Mouse (Mus musculus) cerebellum, adult 2 months (tissue): ENCODE results near the gene Mgat3.

Experiments
- CTCF ChIP-seq: fragments of 200-500 bp; IDR thresholded peaks from 2 replicates; pipeline ENCODE4 v1.5.1; 2011; ENCODE audit warnings: low read depth, mild to moderate bottlenecking, control low read depth, low read length, moderate library complexity, borderline replicate concordance; ENCODE audit not compliant: insufficient read depth
- POLR2A ChIP-seq: fragments of 200-500 bp; IDR thresholded peaks from 2 replicates; pipeline ENCODE4 v1.6.1; 2011; ENCODE audit warnings: low read length, control low read depth, borderline replicate concordance; ENCODE audit not compliant: insufficient read depth

DNA sequence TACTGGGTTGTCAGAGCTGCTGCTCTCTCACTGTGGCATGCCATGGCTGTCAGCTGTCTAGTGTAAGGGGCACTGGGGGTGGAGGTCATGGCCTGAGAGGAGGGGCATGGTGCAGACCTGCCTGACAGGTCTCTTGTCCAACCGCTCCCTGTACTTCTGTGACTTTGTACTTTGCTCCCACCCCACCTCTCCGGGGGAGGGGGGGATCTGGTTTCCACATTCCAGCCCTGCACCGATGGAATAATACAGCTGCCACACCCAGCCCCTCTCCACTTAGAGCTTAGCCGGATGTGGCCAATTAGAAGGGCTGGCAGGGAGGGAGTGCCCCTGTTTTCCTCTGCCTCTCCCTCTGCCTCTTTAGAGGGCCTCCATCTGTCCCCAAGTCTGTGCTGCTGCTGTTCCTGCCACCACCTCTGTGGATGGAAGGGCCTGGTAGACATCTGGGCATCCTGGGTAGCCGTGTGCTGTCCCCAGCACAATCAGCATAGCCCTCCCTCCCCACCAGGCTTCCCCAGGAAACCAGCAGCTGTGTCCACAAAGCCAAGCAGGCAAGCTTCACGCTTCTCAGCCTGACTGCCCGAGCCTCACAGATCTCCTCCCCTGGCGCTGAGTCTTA, 14.1 kb upstream of the Mgat3 start:
- TF ChIP-seq CTCF (no peak), POLR2A (no peak)
